Mouse (Mus musculus): Measurements from ENCODE around the gene Gm45062.

DNA sequence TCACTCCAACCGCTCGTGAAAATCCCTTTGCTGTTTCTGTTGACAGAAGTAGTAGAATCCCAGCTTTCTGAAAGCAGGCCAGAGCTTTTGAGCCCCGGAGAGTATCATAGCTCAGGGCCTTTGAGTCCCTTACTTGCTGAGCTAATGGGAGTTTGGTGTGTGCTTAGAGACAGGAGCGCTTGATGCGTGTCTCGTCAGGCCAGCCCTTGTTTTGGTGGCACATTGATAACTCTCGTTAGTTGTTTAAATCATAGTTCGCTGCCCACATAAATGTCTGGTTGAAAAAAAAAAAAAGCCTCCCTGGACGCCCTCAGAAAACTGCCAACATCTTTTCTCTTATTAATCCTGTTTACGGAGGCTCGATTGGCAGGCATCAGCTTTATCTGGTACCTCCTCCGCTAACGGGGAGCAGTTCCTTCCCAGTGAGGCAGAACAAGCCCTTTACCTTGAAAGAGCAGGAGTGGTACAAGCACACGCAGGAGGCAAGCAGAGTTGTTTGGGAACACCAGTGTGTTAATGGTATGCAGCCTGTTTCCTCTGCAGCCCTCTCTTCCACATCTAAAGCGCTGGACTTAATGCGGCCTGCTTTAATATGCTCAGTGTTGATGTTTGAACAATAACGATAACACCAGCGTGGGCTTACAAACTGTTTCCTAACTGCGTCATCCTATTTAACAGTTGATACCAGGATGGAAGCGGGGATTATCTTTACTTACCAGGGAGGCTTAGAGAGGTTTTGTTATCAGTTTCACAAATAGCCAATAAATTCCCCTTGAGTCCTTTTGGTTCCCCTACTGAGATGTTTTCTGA, 228.0 kb downstream of the Gm45062 start:
- TF ChIP-seq CTCF (IDR thresholded peaks at IDR 0.05; ENCODE audit: insufficient read depth, low read depth, low read length): no peak
- TF ChIP-seq POLR2A (IDR thresholded peaks at IDR 0.05; ENCODE audit: insufficient read depth, low read depth, low read length): no peak
